Mouse (Mus musculus) ES-E14 (cell line): ENCODE results near the gene Ptprs.

Experiments used
- CHD2 ChIP-seq: IDR thresholded peaks from 2 replicates; pipeline ENCODE4 v1.6.1; 2014; ENCODE audit warnings: mild to moderate bottlenecking, low read depth, low read length, inconsistent platforms
- HCFC1 ChIP-seq: IDR thresholded peaks from 2 replicates; pipeline ENCODE4 v1.6.1; 2012; ENCODE audit warnings: low read length, inconsistent platforms, borderline replicate concordance; ENCODE audit not compliant: insufficient read depth
- MAFK ChIP-seq: IDR thresholded peaks from 2 replicates; pipeline ENCODE4 v1.6.1; 2014; ENCODE audit warnings: mild to moderate bottlenecking, low read depth, low read length, inconsistent platforms; ENCODE audit not compliant: insufficient read depth
- ZC3H11A ChIP-seq: IDR thresholded peaks from 2 replicates; pipeline ENCODE4 v1.6.1; 2012; ENCODE audit warnings: low read depth, mild to moderate bottlenecking, inconsistent platforms, low read length, borderline replicate concordance
- ZNF384 ChIP-seq: IDR thresholded peaks from 2 replicates; pipeline ENCODE4 v1.6.1; 2012; ENCODE audit warnings: low read depth, low read length, inconsistent platforms

- TF ChIP-seq MAFK = no peak
- no peak for TF ChIP-seq ZNF384
- TF ChIP-seq CHD2 = no peak
- TF ChIP-seq ZC3H11A = no peak
- TF ChIP-seq HCFC1 = no peak
Measured at GRCm38 (mm10) chr17:56506417-56507065, 30.3 kb upstream of the Ptprs start.
